Mouse (Mus musculus): Measurements from ENCODE around the gene Cdh12. TPM values are rescaled to one million over a fixed set of nuclear protein-coding genes. Genes with fewer than 3 reads are reported as not detected.

Gene Cdh12
- polyA plus RNA-seq, 1 experiment: not detected

GRCm38 (mm10) chr15:21536909-21537308, 1087.8 kb downstream of the Cdh12 start:
- no peak for DNase-seq
- WGBS: 63% methylated on average over 2 of the region's 2 CpGs
- TF ChIP-seq POLR2A (IDR thresholded peaks at IDR 0.05; ENCODE audit: control insufficient read depth, extremely low read depth, insufficient read depth, low read length, poor library complexity) (no peak), CTCF (IDR thresholded peaks at IDR 0.05; ENCODE audit: borderline replicate concordance, control insufficient read depth, extremely low read depth, insufficient read depth, low read length, poor library complexity) (no peak)
- Histone ChIP-seq H3K27me3 (ENCODE audit: control insufficient read depth, insufficient read depth, low read length) (no peaks in the 10 kb centered on the region), H3K36me3 (ENCODE audit: control insufficient read depth, insufficient read depth, low read length) (no peaks in the 10 kb centered on the region), H3K4me1 (replicated peaks; ENCODE audit: control insufficient read depth, insufficient read depth, low read length) (no peaks in the 10 kb centered on the region), H3K4me3 (ENCODE audit: control insufficient read depth, insufficient read depth, low read length) (no peak overlapping the region), H3K27ac (ENCODE audit: control insufficient read depth, insufficient read depth, low read length) (no peak overlapping the region)

- no peak for DNase-seq
- no peaks in the 10 kb centered on the region for H3K4me1 ChIP-seq (replicated peaks; ENCODE audit: control insufficient read depth, insufficient read depth, low read length)
- TF ChIP-seq CTCF (IDR thresholded peaks at IDR 0.05; ENCODE audit: borderline replicate concordance, control insufficient read depth, extremely low read depth, insufficient read depth, low read length, poor library complexity): no peak
- no peak for TF ChIP-seq POLR2A (IDR thresholded peaks at IDR 0.05; ENCODE audit: control insufficient read depth, extremely low read depth, insufficient read depth, low read length, poor library complexity)
- H3K27me3 ChIP-seq (ENCODE audit: control insufficient read depth, insufficient read depth, low read length): no peaks in the 10 kb centered on the region
- no peaks in the 10 kb centered on the region for H3K36me3 ChIP-seq (ENCODE audit: control insufficient read depth, insufficient read depth, low read length)
- no peak overlapping the region for H3K4me3 ChIP-seq (ENCODE audit: control insufficient read depth, insufficient read depth, low read length)
- 96% methylated on average over 2 of the region's 2 CpGs for WGBS
- no peak overlapping the region for H3K27ac ChIP-seq (ENCODE audit: control insufficient read depth, insufficient read depth, low read length)
Observed at GRCm38 (mm10) chr15:21544786-21545185, 1095.7 kb downstream of the Cdh12 start.

- no peaks in the 10 kb centered on the region for H3K36me3 ChIP-seq (ENCODE audit: control insufficient read depth, insufficient read depth, low read length)
- WGBS: 90% methylated on average over 4 of the region's 4 CpGs
- H3K27me3 ChIP-seq (ENCODE audit: control insufficient read depth, insufficient read depth, low read length): no peaks in the 10 kb centered on the region
- TF ChIP-seq CTCF (IDR thresholded peaks at IDR 0.05; ENCODE audit: borderline replicate concordance, control insufficient read depth, extremely low read depth, insufficient read depth, low read length, poor library complexity) (no peak), POLR2A (IDR thresholded peaks at IDR 0.05; ENCODE audit: control insufficient read depth, extremely low read depth, insufficient read depth, low read length, poor library complexity) (no peak)
- no peaks in the 10 kb centered on the region for H3K4me1 ChIP-seq (replicated peaks; ENCODE audit: control insufficient read depth, insufficient read depth, low read length)
- H3K27ac ChIP-seq (ENCODE audit: control insufficient read depth, insufficient read depth, low read length): no peak overlapping the region
- DNase-seq: no peak
- H3K4me3 ChIP-seq (ENCODE audit: control insufficient read depth, insufficient read depth, low read length): no peak overlapping the region
Observed at GRCm38 (mm10) chr15:21555981-21556380, 1106.9 kb downstream of the Cdh12 start.

GRCm38 (mm10) chr15:21566314-21567051, 1117.4 kb downstream of the Cdh12 start:
- Histone ChIP-seq H3K36me3 (ENCODE audit: control insufficient read depth, insufficient read depth, low read length) (no peaks in the 10 kb centered on the region), H3K4me1 (replicated peaks; ENCODE audit: control insufficient read depth, insufficient read depth, low read length) (no peaks in the 10 kb centered on the region), H3K27me3 (ENCODE audit: control insufficient read depth, insufficient read depth, low read length) (no peaks in the 10 kb centered on the region), H3K4me3 (ENCODE audit: control insufficient read depth, insufficient read depth, low read length) (no peak overlapping the region), H3K27ac (ENCODE audit: control insufficient read depth, insufficient read depth, low read length) (no peak overlapping the region)
- no peak for DNase-seq
- TF ChIP-seq POLR2A (IDR thresholded peaks at IDR 0.05; ENCODE audit: control insufficient read depth, extremely low read depth, insufficient read depth, low read length, poor library complexity) (no peak), CTCF (IDR thresholded peaks at IDR 0.05; ENCODE audit: borderline replicate concordance, control insufficient read depth, extremely low read depth, insufficient read depth, low read length, poor library complexity) (no peak)
- WGBS: 76% methylated on average over 5 of the region's 5 CpGs

GRCm38 (mm10) chr15:21604510-21604909, 1155.4 kb downstream of the Cdh12 start:
- Histone ChIP-seq H3K27ac (ENCODE audit: control insufficient read depth, insufficient read depth, low read length) (no peak overlapping the region), H3K4me1 (replicated peaks; ENCODE audit: control insufficient read depth, insufficient read depth, low read length) (no peaks in the 10 kb centered on the region), H3K4me3 (ENCODE audit: control insufficient read depth, insufficient read depth, low read length) (no peak overlapping the region), H3K27me3 (ENCODE audit: control insufficient read depth, insufficient read depth, low read length) (no peaks in the 10 kb centered on the region), H3K36me3 (ENCODE audit: control insufficient read depth, insufficient read depth, low read length) (no peaks in the 10 kb centered on the region)
- TF ChIP-seq POLR2A (IDR thresholded peaks at IDR 0.05; ENCODE audit: control insufficient read depth, extremely low read depth, insufficient read depth, low read length, poor library complexity): no peak
- no peak for TF ChIP-seq CTCF (IDR thresholded peaks at IDR 0.05; ENCODE audit: borderline replicate concordance, control insufficient read depth, extremely low read depth, insufficient read depth, low read length, poor library complexity)
- WGBS: 76% methylated on average over 4 of the region's 4 CpGs
- no peak for DNase-seq

Other genes with a start within 250 kb of the Cdh12 start
- gene Acot10, start 217.5 kb downstream of the Cdh12 start, polyA plus RNA-seq (2012; rRNA removed): not detected in 2 replicates

All from thymus, adult 2 months (tissue).